Mouse (Mus musculus) limb, embryonic 12.5 days (tissue): ENCODE results near the gene Gm49340. TPM values are rescaled to one million over a fixed set of nuclear protein-coding genes. Genes with fewer than 3 reads are reported as not detected.
A peak's percentile ranks its signal among the peaks of the same experiment; 100 is the strongest.
"Not testable (repeated sequence)": the region's sequence is repeated elsewhere in the genome, so short reads cannot be mapped to it uniquely, and the experiment has no call there.

ENCODE experiments used
- ATAC-seq: fragments of 200-750 bp; cut with Nextera tagmentation; 2 replicates; pipeline ENCODE4 v1.8.0; 2017; ENCODE audit warnings: low read depth, moderate TSS enrichment; ENCODE audit not compliant: insufficient number of reproducible peaks, insufficient read depth, low FRiP score, low TSS enrichment
- H3K27ac ChIP-seq: fragments of 300-500 bp; sonication (generic); 2 replicates; pipeline ENCODE4 v1.5.1; 2016; ENCODE audit warnings: mild to moderate bottlenecking, moderate library complexity
- H3K27me3 ChIP-seq: fragments of 300-500 bp; sonication (generic); 2 replicates; pipeline ENCODE4 v1.6.1; 2016; ENCODE audit warnings: mild to moderate bottlenecking, moderate library complexity
- H3K36me3 ChIP-seq: fragments of 300-500 bp; sonication (generic); 2 replicates; pipeline ENCODE4 v1.6.1; 2016; ENCODE audit warnings: mild to moderate bottlenecking, moderate library complexity
- H3K4me1 ChIP-seq: fragments of 300-500 bp; sonication (generic); replicated peaks from 2 replicates; pipeline ENCODE4 v1.6.1; 2016
- H3K4me2 ChIP-seq: fragments of 300-500 bp; sonication (generic); 2 replicates; pipeline ENCODE4 v1.6.1; 2016; ENCODE audit warnings: mild to moderate bottlenecking, moderate library complexity
- H3K4me3 ChIP-seq: fragments of 300-500 bp; sonication (generic); replicated peaks from 2 replicates; pipeline ENCODE4 v1.5.1; 2016; ENCODE audit warnings: mild to moderate bottlenecking
- H3K9ac ChIP-seq: fragments of 300-500 bp; sonication (generic); replicated peaks from 2 replicates; pipeline ENCODE4 v1.6.1; 2016; ENCODE audit warnings: mild to moderate bottlenecking, moderate library complexity
- H3K9me3 ChIP-seq: fragments of 300-500 bp; sonication (generic); 2 replicates; pipeline ENCODE4 v1.6.1; 2016; ENCODE audit warnings: mild to moderate bottlenecking, moderate library complexity
- WGBS: fragments of 180-500 bp; shearing (Covaris S2); methylation state at CpG from one replicate; pipeline ENCODE4 v1.1.7; 2016; 5-methylcytosine and 5-hydroxymethylcytosine counted together
- polyA plus RNA-seq: library from polyadenylated mRNA; unstranded; fragments of >200 nt; fragmentation: Nextera tagmentation; extraction: Ambion mirVana; gene quantifications from 2 replicates; pipeline ENCODE4 v1.2.1, GENCODE M21; 2016

Gene Gm49340
- polyA plus RNA-seq = not detected in 2 replicates

DNA sequence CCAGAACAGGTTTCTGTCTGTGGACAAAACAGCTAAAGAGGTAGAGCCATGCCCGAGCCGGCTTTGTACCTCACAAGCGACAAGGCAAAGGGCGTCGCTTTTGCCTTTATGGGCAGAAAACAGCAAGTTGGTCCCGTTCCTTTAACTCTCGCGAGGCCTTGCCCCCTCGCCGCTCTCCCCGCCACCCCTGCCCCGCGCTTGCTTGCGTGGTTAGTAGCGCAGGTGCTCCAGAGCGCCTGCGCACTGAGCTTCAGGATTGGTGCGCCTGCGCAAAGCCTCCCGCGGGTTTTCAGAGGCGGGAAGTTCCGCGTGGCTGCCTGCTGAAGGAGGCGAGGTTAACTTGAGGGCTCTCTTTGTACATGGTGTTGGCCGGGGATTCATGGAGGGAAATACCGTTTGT is at the start of gene Gm49340, which contains the start of the genes Aspa and Spata22:
Gm49340 (plus strand) TSS at position 300 of the 400 bp plus-strand sequence.
Aspa (minus strand) TSS at position 155 of the 400 bp plus-strand sequence.
Spata22 (plus strand) TSS at position 300 of the 400 bp plus-strand sequence.
- WGBS = 79% methylated on average over 27 of the region's 27 CpGs

GRCm38 (mm10) chr11:73280710-73281109 is 48.8 kb upstream of the Gm49340 start:
- WGBS = 39% methylated on average over 5 of the region's 5 CpGs
- no peak overlapping the region for H3K27ac ChIP-seq
- H3K4me3 ChIP-seq = no peak overlapping the region
- peaks cover 29% of the 10 kb centered on the region for H3K4me1 ChIP-seq
- H3K9ac ChIP-seq = no peak overlapping the region
- peak overlapping the region; percentile 17 for H3K4me2 ChIP-seq
- no peaks in the 10 kb centered on the region for H3K36me3 ChIP-seq
- no peaks in the 10 kb centered on the region for H3K9me3 ChIP-seq
- no peaks in the 10 kb centered on the region for H3K27me3 ChIP-seq
- no peak for ATAC-seq

More for the DNA sequence above, at the start of gene Gm49340, which contains the start of the genes Aspa and Spata22:
- Histone ChIP-seq H3K4me1 (no peaks in the 10 kb centered on the region), H3K27me3 (no peaks in the 10 kb centered on the region), H3K4me2 (no peak within 1 kb of the TSS), H3K27ac (no peak within 1 kb of the TSS), H3K36me3 (no peaks in the 10 kb centered on the region), H3K9me3 (no peaks in the 10 kb centered on the region), H3K4me3 (no peak within 1 kb of the TSS), H3K9ac (no peak within 1 kb of the TSS)
- no peak for ATAC-seq

- Histone ChIP-seq H3K4me2 (peak overlapping the region; percentile 57), H3K27ac (no peak overlapping the region), H3K9me3 (no peaks in the 10 kb centered on the region), H3K4me1 (peaks cover 29% of the 10 kb centered on the region), H3K9ac (0 out of 2 replicates have a peak overlapping the region, but pooled peaks have one; percentile 44), H3K4me3 (peak overlapping the region; percentile 32), H3K36me3 (no peaks in the 10 kb centered on the region), H3K27me3 (no peaks in the 10 kb centered on the region)
- ATAC-seq = peak; percentile 64; the same call in 1 of the 2 replicates
- WGBS = 2% methylated on average over 16 of the region's 16 CpGs
These were observed 48.0 kb upstream of the Gm49340 start for GRCm38 (mm10) chr11:73281528-73282027.

DNA sequence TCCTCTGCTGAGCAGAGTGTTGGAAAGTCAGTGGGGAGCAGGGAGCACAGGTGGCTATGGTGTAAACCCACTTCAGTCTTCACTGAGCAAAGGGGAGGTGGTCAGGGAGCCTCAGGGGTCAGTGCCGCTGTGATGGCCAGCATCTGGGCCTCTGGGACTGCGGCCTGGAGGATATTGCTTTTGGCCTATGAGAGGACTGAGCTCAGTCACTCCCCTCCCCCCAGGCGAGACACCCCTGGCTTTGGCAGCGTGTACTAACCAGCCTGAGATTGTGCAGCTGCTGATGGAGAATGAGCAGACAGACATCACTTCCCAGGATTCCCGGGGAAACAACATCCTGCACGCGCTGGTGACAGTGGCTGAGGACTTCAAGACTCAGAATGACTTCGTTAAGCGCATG is 46.2 kb upstream of the Gm49340 start:
- no peaks in the 10 kb centered on the region for H3K36me3 ChIP-seq
- ATAC-seq = no peak
- H3K9me3 ChIP-seq = no peaks in the 10 kb centered on the region
- no peaks in the 10 kb centered on the region for H3K27me3 ChIP-seq
- peaks cover 29% of the 10 kb centered on the region for H3K4me1 ChIP-seq
- H3K27ac ChIP-seq = no peak overlapping the region
- H3K9ac ChIP-seq = no peak overlapping the region
- no peak overlapping the region for H3K4me2 ChIP-seq
- no peak overlapping the region for H3K4me3 ChIP-seq
- WGBS = 68% methylated on average over 9 of the region's 9 CpGs

GRCm38 (mm10) chr11:73283926-73284325 is 45.6 kb upstream of the Gm49340 start:
- no peak for ATAC-seq
- 45% methylated on average over 1 of the region's 1 CpGs for WGBS
- H3K27ac ChIP-seq = no peak overlapping the region

DNA sequence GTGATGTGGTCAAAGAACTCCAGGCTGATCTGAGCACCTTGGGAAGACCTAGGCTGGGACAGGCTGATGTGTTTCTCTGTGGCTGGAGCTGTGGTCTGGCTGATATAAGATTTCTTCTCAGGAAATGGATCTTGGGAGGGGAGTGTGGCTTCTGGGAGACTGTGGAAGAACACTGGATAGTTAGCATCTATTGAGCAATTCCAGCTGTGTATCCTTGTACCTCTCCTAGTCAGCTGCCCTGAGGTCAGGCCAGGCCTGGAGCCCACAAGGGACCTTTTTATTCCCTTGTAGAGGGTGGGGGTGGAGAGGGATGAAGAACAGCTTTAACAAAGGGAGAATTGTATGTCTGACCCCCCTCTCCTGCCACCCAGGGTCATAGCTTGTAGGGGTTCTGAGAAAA is 45.2 kb upstream of the Gm49340 start:
- H3K9ac ChIP-seq = no peak overlapping the region
- H3K4me3 ChIP-seq = no peak overlapping the region
- H3K4me2 ChIP-seq = no peak overlapping the region
- no peak for ATAC-seq
- no peaks in the 10 kb centered on the region for H3K27me3 ChIP-seq
- H3K9me3 ChIP-seq = no peaks in the 10 kb centered on the region
- H3K36me3 ChIP-seq = no peaks in the 10 kb centered on the region
- no peak overlapping the region for H3K27ac ChIP-seq
- peaks cover 29% of the 10 kb centered on the region for H3K4me1 ChIP-seq

More at GRCm38 (mm10) chr11:73283926-73284325, 45.6 kb upstream of the Gm49340 start:
- Histone ChIP-seq H3K4me2 (no peak overlapping the region), H3K9ac (no peak overlapping the region), H3K9me3 (no peaks in the 10 kb centered on the region), H3K36me3 (no peaks in the 10 kb centered on the region), H3K4me1 (peaks cover 29% of the 10 kb centered on the region), H3K4me3 (no peak overlapping the region), H3K27me3 (no peaks in the 10 kb centered on the region)

DNA sequence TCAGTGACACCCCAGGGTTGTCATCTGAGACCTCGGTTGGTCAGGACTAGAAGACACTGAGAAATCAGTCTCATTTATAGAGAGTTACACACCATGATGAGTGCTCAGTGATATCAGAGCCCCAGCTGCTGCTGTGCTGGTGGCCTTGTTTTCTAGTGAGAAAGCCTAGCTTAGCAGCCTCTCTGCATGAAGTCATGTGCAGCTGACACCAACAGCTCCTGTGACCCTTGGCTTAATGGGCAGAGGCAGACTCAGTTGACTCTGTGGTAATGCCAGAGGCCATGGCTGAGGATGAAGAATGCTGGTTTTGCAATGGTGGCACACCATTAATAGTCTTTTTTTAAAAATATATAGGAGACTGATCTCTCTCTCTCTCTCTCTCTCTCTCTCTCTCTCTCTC is 39.9 kb upstream of the Gm49340 start:
- no peaks in the 10 kb centered on the region for H3K36me3 ChIP-seq
- H3K4me2 ChIP-seq = no peak overlapping the region
- H3K9ac ChIP-seq = no peak overlapping the region
- H3K27ac ChIP-seq = no peak overlapping the region
- no peak for ATAC-seq
- no peaks in the 10 kb centered on the region for H3K27me3 ChIP-seq
- no peaks in the 10 kb centered on the region for H3K9me3 ChIP-seq
- WGBS = 72% methylated on average over 1 of the region's 1 CpGs
- H3K4me1 ChIP-seq = 0 out of 2 replicates have a peak, but pooled peaks cover 2% of the 10 kb centered on the region
- H3K4me3 ChIP-seq = no peak overlapping the region

- H3K4me1 ChIP-seq = no peaks in the 10 kb centered on the region
- H3K4me3 ChIP-seq = no peak overlapping the region
- no peaks in the 10 kb centered on the region for H3K27me3 ChIP-seq
- ATAC-seq = no peak
- H3K9me3 ChIP-seq = no peaks in the 10 kb centered on the region
- H3K36me3 ChIP-seq = no peaks in the 10 kb centered on the region
- WGBS = 64% methylated on average over 2 of the region's 2 CpGs
- no peak overlapping the region for H3K9ac ChIP-seq
- no peak overlapping the region for H3K27ac ChIP-seq
- no peak overlapping the region for H3K4me2 ChIP-seq
These were observed 26.4 kb upstream of the Gm49340 start for GRCm38 (mm10) chr11:73303123-73303522.

GRCm38 (mm10) chr11:73315961-73316360 is 13.6 kb upstream of the Gm49340 start:
- no peaks in the 10 kb centered on the region for H3K27me3 ChIP-seq
- no peak for ATAC-seq
- no peak overlapping the region for H3K9ac ChIP-seq
- 39% methylated on average over 3 of the region's 3 CpGs for WGBS
- H3K4me2 ChIP-seq = no peak overlapping the region
- H3K9me3 ChIP-seq = no peaks in the 10 kb centered on the region
- H3K27ac ChIP-seq = no peak overlapping the region
- no peak overlapping the region for H3K4me3 ChIP-seq
- no peaks in the 10 kb centered on the region for H3K36me3 ChIP-seq
- H3K4me1 ChIP-seq = no peaks in the 10 kb centered on the region

- not testable (repeated sequence) for H3K4me2 ChIP-seq, H3K9me3 ChIP-seq
These were observed 11.0 kb upstream of the Gm49340 start for GRCm38 (mm10) chr11:73318581-73318980.

DNA sequence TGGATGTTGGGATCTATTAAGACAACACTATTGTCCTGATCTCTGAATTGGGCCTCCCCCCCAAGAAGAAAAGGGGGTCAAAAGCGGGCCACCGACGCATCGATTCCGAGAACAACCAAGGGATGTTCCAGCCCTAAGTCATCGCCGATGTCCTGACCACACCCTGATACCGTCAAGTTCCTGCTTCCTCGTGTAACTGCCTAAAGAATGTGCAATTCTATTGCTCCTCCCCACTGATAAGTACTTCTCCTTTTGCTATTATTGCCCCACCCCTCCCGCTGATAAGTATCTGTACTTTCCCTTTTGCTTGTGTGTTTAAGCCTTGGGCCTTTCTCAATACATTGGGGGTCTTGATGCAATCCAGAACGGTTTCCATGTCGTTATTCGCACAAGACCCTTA is 8.5 kb upstream of the Gm49340 start:
- not testable (repeated sequence) for H3K9ac ChIP-seq, H3K4me2 ChIP-seq, H3K4me1 ChIP-seq, H3K36me3 ChIP-seq, H3K27ac ChIP-seq, ATAC-seq, H3K4me3 ChIP-seq, H3K27me3 ChIP-seq, H3K9me3 ChIP-seq
- 91% methylated on average over 13 of the region's 13 CpGs for WGBS

More at GRCm38 (mm10) chr11:73318581-73318980, 11.0 kb upstream of the Gm49340 start:
- H3K9ac ChIP-seq, H3K4me3 ChIP-seq, H3K27me3 ChIP-seq, H3K4me1 ChIP-seq, H3K36me3 ChIP-seq, H3K27ac ChIP-seq, ATAC-seq: not testable (repeated sequence)
- WGBS = 87% methylated on average over 2 of the region's 2 CpGs
